Mouse (Mus musculus) kidney, postnatal 25 days (tissue): ENCODE data around the gene Gm42688.

Source experiments
- DNase-seq, 2 experiments: peaks; one replicate each; pipeline ENCODE4 v3.0.0; 2021; ENCODE audit warnings: mixed read lengths in 2 of 2

Gene Gm42688

GRCm38 (mm10) chr6:83086121-83087035, 15.0 kb upstream of the Gm42688 start, which contains the start of gene Lbx2:
TSS of gene Lbx2 (plus strand) at chr6:83086367.
- DNase-seq = no peak

- DNase-seq = peak; percentile 51 to 69
Measured at GRCm38 (mm10) chr6:83087205-83087925, 14.1 kb upstream of the Gm42688 start.

GRCm38 (mm10) chr6:83087926-83088260, 13.5 kb upstream of the Gm42688 start:
- DNase-seq = no peak

- DNase-seq = peak; percentile 51 to 65
Measured at GRCm38 (mm10) chr6:83092416-83093127, 8.8 kb upstream of the Gm42688 start.

- no peak for DNase-seq
Measured at GRCm38 (mm10) chr6:83095968-83096367, 5.4 kb upstream of the Gm42688 start.

GRCm38 (mm10) chr6:83098411-83098810, 3.0 kb upstream of the Gm42688 start:
- peak in 1 of 2 experiments; percentile 68 for DNase-seq

GRCm38 (mm10) chr6:83101688-83102556, 505 bp downstream of the Gm42688 start:
- peak; percentile 67 to 83 for DNase-seq

GRCm38 (mm10) chr6:83103130-83103650, 1.8 kb downstream of the Gm42688 start:
- DNase-seq = no peak

- no peak for DNase-seq
Measured at GRCm38 (mm10) chr6:83104158-83104557, 2.7 kb downstream of the Gm42688 start.

GRCm38 (mm10) chr6:83107566-83108400, 6.4 kb downstream of the Gm42688 start:
- DNase-seq = peak; percentile 88 to 89

- DNase-seq = peak; percentile 84 to 90
Measured at GRCm38 (mm10) chr6:83108762-83109668, 7.6 kb downstream of the Gm42688 start, which contains the start of gene Mrpl53. TSS of gene Mrpl53 (plus strand) at chr6:83109040.

- DNase-seq = no peak
Measured at GRCm38 (mm10) chr6:83111510-83112136, 10.2 kb downstream of the Gm42688 start.

- DNase-seq = peak; percentile 96 to 97
Measured at GRCm38 (mm10) chr6:83115011-83115671, 13.7 kb downstream of the Gm42688 start, which contains the start of gene Mogs. TSS of gene Mogs (plus strand) at chr6:83115496.

- DNase-seq = no peak
Measured at GRCm38 (mm10) chr6:83115682-83116372, 14.4 kb downstream of the Gm42688 start.

GRCm38 (mm10) chr6:83116373-83117164, 15.2 kb downstream of the Gm42688 start:
- no peak for DNase-seq

GRCm38 (mm10) chr6:83117165-83117438, 15.7 kb downstream of the Gm42688 start:
- DNase-seq = no peak

- no peak for DNase-seq
Measured at GRCm38 (mm10) chr6:83117616-83118015, 16.2 kb downstream of the Gm42688 start.
